Mouse (Mus musculus): ENCODE results near the gene Tap1.
"Not testable (repeated sequence)": the region's sequence is repeated elsewhere in the genome, so short reads cannot be mapped to it uniquely, and the experiment has no call there.

Gene Tap1

DNA sequence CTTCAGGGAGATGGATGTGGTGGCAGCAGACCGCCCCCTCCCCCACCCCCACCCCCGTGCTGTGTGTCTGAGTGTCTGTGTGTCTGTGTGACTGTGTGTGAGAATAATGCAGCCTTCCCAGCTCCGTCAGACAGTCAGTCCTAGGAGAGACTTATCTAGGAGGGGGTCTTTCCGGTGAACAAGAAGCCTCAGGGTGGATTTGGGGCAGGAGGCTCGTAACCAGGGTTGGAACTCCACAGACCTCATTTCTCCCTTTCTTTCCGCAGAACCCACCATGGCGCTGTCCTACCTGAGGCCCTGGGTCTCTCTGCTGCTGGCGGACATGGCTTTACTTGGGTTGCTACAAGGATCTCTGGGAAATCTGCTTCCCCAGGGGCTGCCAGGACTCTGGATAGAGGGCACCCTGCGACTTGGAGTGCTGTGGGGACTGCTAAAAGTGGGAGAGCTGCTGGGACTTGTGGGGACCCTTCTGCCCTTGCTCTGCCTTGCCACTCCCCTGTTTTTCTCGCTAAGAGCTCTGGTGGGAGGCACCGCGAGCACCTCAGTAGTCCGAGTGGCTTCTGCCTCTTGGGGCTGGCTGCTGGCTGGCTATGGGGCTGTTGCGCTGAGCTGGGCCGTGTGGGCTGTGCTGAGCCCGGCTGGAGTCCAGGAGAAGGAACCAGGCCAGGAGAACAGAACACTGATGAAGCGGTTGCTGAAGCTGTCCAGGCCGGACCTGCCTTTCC, 17.8 kb downstream of the Tap1 start:
- DNase-seq, result no peak

DNA sequence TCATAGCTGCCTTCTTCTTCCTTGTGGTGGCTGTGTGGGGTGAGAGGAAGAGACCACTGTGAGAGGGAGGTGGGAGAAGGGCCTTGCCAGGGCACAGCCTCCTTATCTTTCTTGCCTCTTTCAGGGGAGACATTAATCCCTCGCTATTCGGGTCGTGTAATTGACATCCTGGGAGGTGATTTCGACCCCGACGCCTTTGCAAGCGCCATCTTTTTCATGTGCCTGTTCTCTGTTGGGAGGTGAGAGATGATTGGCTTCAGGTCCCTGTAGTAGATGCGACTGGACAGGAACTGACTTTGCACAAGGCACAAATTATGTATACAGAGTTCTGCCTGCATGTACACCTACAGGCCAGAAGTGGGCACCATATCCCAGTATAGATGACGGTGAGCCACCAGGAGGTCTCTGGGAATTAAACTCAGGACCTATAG, 18.4 kb downstream of the Tap1 start:
- DNase-seq, result peak in 1 of 2 experiments; percentile 20

- peak in 1 of 2 experiments; percentile 2 for DNase-seq
Measured at GRCm38 (mm10) chr17:34206731-34207130, 19.4 kb downstream of the Tap1 start.

DNA sequence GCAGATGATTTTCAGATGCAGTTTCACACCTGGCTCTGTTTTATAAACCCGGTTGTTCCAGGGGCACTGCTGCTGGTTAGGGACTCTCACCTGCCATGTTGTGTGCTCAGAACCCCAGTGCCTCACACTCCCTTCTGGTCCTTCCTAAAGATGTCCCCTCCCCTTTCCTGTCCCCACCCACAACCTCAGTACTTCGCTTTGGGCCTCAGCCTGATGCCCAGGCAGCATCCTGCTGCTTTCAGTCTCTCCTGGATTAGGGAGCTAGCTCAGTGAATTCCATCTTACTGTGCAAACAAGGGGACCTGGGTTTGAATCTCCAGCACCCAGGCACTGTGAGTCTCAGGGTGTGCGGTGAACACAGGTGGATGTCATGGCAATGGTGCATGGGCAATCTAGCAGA, 20.1 kb downstream of the Tap1 start:
- DNase-seq, result peak in 1 of 2 experiments; percentile 21

DNA sequence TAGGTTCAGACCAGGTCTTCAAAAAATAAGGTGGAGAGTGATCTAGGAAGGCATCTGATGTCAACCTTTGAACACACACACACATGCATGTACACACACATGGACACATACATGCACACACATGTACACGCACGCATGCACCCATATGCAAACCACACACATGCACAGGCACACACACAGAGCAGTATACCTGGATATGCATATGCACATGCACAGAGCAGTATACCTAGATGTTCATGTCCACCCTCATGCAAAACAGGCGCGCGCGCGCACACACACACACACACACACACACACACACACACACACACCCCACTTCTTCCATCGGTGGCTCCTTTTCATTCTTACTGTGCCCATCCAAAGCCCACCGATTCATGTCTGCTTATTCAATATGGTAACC, 20.5 kb downstream of the Tap1 start:
- peak in 1 of 2 experiments; percentile 4 for DNase-seq

GRCm38 (mm10) chr17:34208421-34208820, 21.1 kb downstream of the Tap1 start:
- no peak for DNase-seq

DNA sequence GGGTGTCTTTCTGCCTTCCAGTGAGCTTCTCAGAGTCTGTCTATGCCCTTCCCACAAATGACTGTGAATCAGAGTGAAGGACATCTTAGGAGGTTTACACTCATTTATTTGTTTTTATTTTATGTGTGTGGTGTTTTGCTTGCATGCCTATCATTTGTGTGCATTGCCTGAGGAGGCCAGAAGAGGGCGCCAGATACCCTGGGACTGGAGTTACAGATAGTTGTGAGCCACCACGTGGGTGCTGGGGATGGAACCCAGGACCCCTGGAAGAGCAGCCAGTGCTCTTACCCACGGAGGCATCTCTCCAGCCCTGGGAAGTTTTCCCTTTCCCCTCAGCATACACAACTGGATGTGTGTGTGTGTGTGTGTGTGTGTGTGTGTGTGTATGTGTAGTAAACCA, 22.3 kb downstream of the Tap1 start:
- peak in 1 of 2 experiments; percentile 18 for DNase-seq

- DNase-seq, result peak in 1 of 2 experiments; percentile 5
Measured at GRCm38 (mm10) chr17:34210599-34210998, 23.2 kb downstream of the Tap1 start.

DNA sequence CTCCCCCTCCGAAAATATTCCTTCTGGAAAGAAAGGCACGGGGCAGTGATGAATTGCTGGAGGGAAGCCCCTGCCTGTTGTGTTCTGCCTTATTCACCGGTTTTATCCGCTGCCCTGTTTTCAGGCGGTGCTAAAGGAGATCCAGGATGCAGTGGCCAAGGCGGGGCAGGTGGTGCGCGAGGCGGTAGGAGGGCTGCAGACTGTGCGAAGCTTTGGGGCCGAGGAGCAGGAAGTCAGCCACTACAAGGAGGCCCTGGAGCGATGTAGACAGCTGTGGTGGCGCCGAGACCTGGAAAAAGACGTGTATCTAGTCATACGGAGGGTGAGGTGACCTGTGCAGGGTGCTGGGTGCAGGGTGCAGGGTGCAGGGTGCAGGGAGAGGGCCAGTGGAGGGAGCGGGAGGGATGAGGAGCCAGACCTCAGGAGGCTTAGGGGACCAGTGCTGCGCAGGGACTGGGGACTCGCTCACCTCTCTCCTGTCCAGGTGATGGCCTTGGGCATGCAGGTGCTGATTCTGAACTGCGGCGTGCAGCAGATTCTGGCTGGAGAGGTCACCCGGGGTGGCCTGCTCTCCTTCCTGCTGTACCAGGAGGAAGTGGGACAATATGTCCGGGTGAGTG, 24.5 kb downstream of the Tap1 start:
- DNase-seq, result peak in 1 of 2 experiments; percentile 22

- DNase-seq, result peak in 1 of 2 experiments; percentile 3
Measured at GRCm38 (mm10) chr17:34213936-34214335, 26.6 kb downstream of the Tap1 start.

DNA sequence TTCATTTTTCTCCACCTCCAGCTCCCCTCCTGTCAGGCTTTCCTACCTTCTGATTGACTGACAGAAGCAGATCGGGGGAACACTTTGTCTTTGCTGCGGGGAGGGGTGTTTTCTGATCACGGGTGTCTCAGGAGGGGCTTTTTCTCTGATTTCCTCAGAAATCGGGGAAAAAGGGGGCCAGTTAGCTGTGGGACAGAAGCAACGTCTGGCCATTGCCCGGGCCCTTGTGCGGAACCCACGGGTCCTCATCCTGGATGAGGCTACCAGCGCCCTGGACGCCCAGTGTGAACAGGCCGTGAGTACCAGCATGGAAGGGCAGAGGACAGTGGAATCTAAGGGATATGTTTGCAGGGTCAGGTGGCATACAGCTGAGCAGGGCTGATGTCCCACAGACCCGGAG, 27.8 kb downstream of the Tap1 start:
- DNase-seq, result peak in 1 of 2 experiments; percentile 3

- DNase-seq, result peak in 1 of 2 experiments; percentile 2
Measured at GRCm38 (mm10) chr17:34217216-34217928, 30.0 kb downstream of the Tap1 start.

- peak in 1 of 2 experiments; percentile 1 for DNase-seq
Measured at GRCm38 (mm10) chr17:34217986-34218385, 30.6 kb downstream of the Tap1 start.

- peak in 1 of 2 experiments; percentile 16 for DNase-seq
Measured at GRCm38 (mm10) chr17:34218675-34219074, 31.3 kb downstream of the Tap1 start.

DNA sequence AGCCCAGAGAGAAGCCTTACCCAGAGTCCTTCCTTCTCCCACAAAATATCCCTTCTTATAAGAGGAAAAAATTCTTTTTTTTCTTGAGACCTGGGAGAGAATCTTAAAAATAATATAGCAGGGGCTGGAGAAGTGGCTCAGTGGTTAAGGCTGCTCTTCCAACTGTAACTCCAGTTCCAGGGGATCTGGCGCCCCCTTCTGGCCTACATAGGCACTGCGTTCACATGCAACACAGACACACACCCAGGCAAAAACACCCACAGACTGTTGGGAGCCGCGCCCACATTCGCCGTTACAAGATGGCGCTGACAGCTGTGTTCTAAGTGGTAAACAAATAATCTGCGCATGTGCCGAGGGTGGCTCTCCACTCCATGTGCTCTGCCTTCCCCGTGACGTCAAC, 31.7 kb downstream of the Tap1 start:
- peak; percentile 51 to 74 for DNase-seq

- not testable (repeated sequence) for DNase-seq
Measured at GRCm38 (mm10) chr17:34219801-34220200, 32.4 kb downstream of the Tap1 start.

DNA sequence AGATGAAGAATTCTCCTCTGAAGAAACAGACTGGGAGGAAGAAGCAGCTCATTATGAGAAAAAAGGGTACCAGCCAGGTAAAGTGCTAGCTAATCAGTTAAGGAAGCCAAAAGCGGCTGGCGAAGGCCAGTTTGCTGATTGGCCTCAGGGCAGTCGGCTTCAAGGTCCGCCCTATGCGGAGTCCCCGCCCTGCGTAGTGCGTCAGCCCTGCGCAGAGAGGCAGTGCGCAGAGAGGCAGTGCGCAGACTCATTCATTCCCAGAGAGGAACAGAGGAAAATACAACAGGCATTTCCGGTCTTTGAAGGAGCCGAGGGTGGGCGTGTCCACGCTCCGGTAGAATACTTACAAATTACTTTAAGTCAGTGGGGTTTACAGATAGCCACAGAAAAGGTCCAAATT, 33.0 kb downstream of the Tap1 start:
- not testable (repeated sequence) for DNase-seq

DNA sequence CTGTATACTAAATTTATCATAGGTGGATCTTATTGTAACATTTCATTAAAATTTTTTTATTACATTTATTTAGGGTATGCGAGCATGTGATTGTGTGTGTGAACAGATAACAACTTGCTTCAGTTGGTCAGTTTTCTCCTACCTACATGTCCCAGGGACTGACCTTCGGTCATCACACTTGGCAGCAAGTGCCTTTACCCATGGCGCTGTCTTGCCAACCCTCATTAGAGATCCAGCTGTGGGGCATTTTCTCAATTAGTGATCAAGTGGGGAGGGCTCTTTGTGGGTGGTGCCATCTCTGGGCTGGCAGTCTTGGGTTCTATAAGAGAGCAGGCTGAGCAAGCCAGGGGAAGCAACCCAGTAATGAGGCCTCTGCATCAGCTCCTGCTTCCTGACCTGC, 37.5 kb downstream of the Tap1 start:
- no peak for DNase-seq

GRCm38 (mm10) chr17:34225426-34225825, 38.1 kb downstream of the Tap1 start:
- DNase-seq, result no peak

GRCm38 (mm10) chr17:34225911-34226310, 38.6 kb downstream of the Tap1 start:
- DNase-seq, result not testable (repeated sequence)

DNA sequence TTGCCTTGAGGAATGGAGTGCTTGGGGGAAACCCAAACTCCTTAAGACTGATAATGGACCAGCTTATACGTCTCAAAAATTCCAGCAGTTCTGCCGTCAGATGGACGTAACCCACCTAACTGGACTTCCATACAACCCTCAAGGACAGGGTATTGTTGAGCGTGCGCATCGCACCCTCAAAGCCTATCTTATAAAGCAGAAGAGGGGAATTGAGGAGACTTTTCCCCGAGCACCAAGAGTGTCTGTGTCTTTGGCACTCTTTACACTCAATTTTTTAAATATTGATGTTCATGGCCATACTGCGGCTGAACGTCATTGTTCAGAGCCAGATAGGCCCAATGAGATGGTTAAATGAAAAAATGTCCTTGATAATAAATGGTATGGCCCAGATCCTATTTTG, 43.6 kb downstream of the Tap1 start:
- DNase-seq, result not testable (repeated sequence)

- DNase-seq, result not testable (repeated sequence)
Measured at GRCm38 (mm10) chr17:34232021-34232420, 44.7 kb downstream of the Tap1 start.

DNA sequence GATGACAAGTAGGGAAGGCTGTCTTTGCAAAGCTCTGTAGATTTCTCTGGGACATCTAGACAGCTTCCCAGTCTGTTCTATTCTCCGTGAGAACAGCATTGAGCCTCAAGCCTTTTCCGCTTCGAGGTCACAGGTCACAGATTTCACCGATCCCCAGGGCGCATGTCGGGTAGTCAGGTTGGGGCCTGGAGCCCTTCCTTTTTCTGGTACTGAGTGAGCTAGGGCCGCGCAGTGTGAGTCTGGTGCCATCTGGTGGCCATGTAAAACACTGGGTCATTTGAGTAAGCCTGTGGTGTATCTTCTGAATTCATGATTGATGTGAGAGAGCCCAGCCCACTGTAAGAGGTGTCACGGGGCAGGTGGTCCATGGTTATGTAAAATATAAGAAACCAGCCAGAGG, 47.6 kb downstream of the Tap1 start:
- DNase-seq, result peak; percentile 82 to 84

DNA sequence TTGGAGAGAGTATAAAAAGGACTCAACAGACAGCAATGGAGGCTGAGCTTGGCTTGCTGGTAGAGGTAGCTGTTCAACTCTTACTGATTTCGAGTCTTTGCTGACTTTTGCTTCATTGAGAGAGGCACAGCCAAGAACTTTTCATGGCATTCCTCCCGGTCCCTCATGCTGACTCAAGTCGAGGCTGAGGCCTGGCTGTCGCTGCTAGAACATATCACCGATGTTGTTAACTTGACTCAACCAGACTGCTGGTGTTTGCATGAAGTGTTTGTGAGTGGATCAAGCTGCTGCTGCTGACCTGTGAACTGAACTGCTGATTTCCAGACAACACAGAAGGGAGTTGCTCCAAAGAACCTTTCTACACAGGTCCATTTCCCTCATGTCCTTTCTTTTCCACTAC, 49.3 kb downstream of the Tap1 start:
- no peak for DNase-seq

Measured in spleen, adult 18-20 months (tissue).